Mouse (Mus musculus) C2C12 (cell line): Measurements from ENCODE around the gene Nprl3.

Experiments used
- CEBPB ChIP-seq: IDR thresholded peaks from one replicate; pipeline ENCODE4 v1.6.1; 2011; ENCODE audit warnings: low read depth, mild to moderate bottlenecking, control low read depth, moderate library complexity
- CTCF ChIP-seq: IDR thresholded peaks from one replicate; pipeline ENCODE4 v1.5.1; 2011; ENCODE audit not compliant: control insufficient read depth, insufficient read depth, insufficient read length
- MAX ChIP-seq: IDR thresholded peaks from one replicate; pipeline ENCODE4 v1.6.1; 2011; ENCODE audit warnings: mild to moderate bottlenecking, control low read depth
- MYOD1 ChIP-seq: IDR thresholded peaks from one replicate; pipeline ENCODE4 v1.6.1; 2011; ENCODE audit warnings: low read depth; ENCODE audit not compliant: control insufficient read depth, insufficient read length
- USF1 ChIP-seq: IDR thresholded peaks from one replicate; pipeline ENCODE4 v1.6.1; 2011; ENCODE audit warnings: low read depth, mild to moderate bottlenecking, control low read depth, moderate library complexity

DNA sequence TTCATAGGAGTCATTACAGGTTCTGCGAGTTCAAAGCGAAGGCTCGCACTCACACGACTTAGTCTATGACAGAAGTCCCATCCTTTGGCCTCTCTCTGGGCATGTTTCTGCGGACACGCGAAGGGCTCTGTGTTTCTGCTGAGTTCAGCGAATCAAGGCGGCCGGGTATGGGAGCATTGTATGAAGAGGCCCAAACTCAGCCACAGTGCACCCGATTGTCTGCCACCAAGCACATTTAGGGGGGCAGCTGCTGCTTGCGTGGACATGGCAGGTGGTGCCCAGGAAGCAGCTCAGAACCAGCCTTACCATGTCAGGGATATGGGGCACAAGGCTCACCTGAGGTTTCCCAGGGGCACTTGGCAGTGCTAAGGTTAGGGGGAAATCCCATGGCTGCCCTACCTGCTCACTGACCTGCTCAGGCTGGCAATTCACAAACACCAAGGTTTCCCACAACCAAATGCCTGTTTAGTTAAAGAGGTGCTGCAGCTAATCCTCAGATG, 11.0 kb upstream of the Nprl3 start:
- TF ChIP-seq CTCF, result no peak
- no peak for TF ChIP-seq MAX
- TF ChIP-seq USF1, result no peak
- no peak for TF ChIP-seq MYOD1
- no peak for TF ChIP-seq CEBPB
